Mouse (Mus musculus): ENCODE data around the gene Apc2.
A peak's percentile ranks its signal among the peaks of the same experiment; 100 is the strongest.

Apc2 gene

GRCm38 (mm10) chr10:80321014-80321669 lies 25.4 kb downstream of the Apc2 start:
- no peak for DNase-seq (ENCODE audit: low spot score in 2 of 2)

- peak in 1 of 2 experiments; percentile 9 for DNase-seq (ENCODE audit: low spot score in 2 of 2)
These were observed 26.1 kb downstream of the Apc2 start for GRCm38 (mm10) chr10:80321670-80322581.

- peak in 1 of 2 experiments; percentile 14 for DNase-seq (ENCODE audit: low spot score in 2 of 2)
These were observed 27.0 kb downstream of the Apc2 start for GRCm38 (mm10) chr10:80322811-80323211.

GRCm38 (mm10) chr10:80323261-80324119 lies 27.7 kb downstream of the Apc2 start:
- DNase-seq (ENCODE audit: low spot score in 2 of 2): peak; percentile 37 to 53

GRCm38 (mm10) chr10:80324120-80325037 lies 28.6 kb downstream of the Apc2 start:
- DNase-seq (ENCODE audit: low spot score in 2 of 2): no peak

GRCm38 (mm10) chr10:80325045-80325444 lies 29.3 kb downstream of the Apc2 start:
- DNase-seq (ENCODE audit: low spot score in 2 of 2): no peak

- DNase-seq (ENCODE audit: low spot score in 2 of 2): peak; percentile 56 to 57
These were observed 33.7 kb downstream of the Apc2 start, which contains the start of the genes Pcsk4 and Reep6 for GRCm38 (mm10) chr10:80329273-80330081. Gene Pcsk4, minus strand, starts transcription at chr10:80329498. Gene Reep6, plus strand, starts transcription at chr10:80329953.

GRCm38 (mm10) chr10:80330084-80330483 lies 34.3 kb downstream of the Apc2 start:
- DNase-seq (ENCODE audit: low spot score in 2 of 2): no peak

- no peak for DNase-seq (ENCODE audit: low spot score in 2 of 2)
These were observed 35.1 kb downstream of the Apc2 start for GRCm38 (mm10) chr10:80330888-80331287.

- no peak for DNase-seq (ENCODE audit: low spot score in 2 of 2)
These were observed 36.1 kb downstream of the Apc2 start for GRCm38 (mm10) chr10:80331636-80332524.

- no peak for DNase-seq (ENCODE audit: low spot score in 2 of 2)
These were observed 36.8 kb downstream of the Apc2 start for GRCm38 (mm10) chr10:80332525-80332989.

- DNase-seq (ENCODE audit: low spot score in 2 of 2): no peak
These were observed 40.5 kb downstream of the Apc2 start for GRCm38 (mm10) chr10:80336263-80336662.

- peak; percentile 59 to 85 for DNase-seq (ENCODE audit: low spot score in 2 of 2)
These were observed 44.4 kb downstream of the Apc2 start for GRCm38 (mm10) chr10:80339941-80340750.

- DNase-seq (ENCODE audit: low spot score in 2 of 2): no peak
These were observed 45.2 kb downstream of the Apc2 start for GRCm38 (mm10) chr10:80341026-80341425.

- no peak for DNase-seq (ENCODE audit: low spot score in 2 of 2)
These were observed 45.9 kb downstream of the Apc2 start for GRCm38 (mm10) chr10:80341491-80342304.

- no peak for DNase-seq (ENCODE audit: low spot score in 2 of 2)
These were observed 46.5 kb downstream of the Apc2 start for GRCm38 (mm10) chr10:80342305-80342748.
